Comparison of ENCODE assay signal across 9 mouse cellular contexts in the genomic region with DNA sequence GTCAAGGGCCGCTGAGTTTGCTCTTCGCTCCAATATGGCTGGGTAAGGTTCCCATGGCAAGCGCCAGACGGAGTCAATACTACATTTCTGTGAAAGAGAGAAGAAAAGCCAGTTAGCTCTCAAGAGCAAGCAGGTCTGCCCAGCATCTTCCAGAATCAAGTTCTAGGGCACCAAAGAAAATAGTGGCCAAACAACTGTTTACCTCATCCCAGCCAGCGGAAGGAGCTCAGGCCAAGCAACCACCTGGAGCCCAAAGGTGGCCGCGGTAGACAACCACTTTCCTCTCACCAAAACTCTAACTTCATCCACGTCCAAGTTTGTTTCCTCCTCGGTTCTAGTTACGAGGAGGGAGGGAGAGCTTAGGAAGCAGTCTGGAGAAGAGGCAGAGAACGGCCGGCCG. TPM values are rescaled to one million over a fixed set of nuclear protein-coding genes. Genes with fewer than 3 reads are reported as not detected.
A peak's percentile ranks its signal among the peaks of the same experiment; 100 is the strongest.
DNase-seq lines count a peak whose midpoint lies in the region; ATAC-seq lines count a peak whose summit lies in the region.
"Had no signal": no experiment of that assay in that cellular context is flagged by ENCODE, and none has a peak within 500 bp of the region (broad histone marks: within the 10 kb centered on the region; RNA-seq: fewer than 3 reads in every experiment).

No protein-coding gene starts in this region.

- peaks cover 43% of the 10 kb centered on the region for H3K27me3 ChIP-seq in heart, embryonic 16.5 days (ENCODE audit: control insufficient read depth, insufficient read depth, low read length)
- H3K27me3 ChIP-seq in embryonic facial prominence, embryonic 11.5 days (ENCODE audit: control insufficient read depth, insufficient read depth, low read length) = peaks cover 47% of the 10 kb centered on the region
- H3K27me3 ChIP-seq in hindbrain, embryonic 13.5 days = peaks cover 34% of the 10 kb centered on the region
- peaks cover 30% of the 10 kb centered on the region for H3K27me3 ChIP-seq in midbrain, embryonic 11.5 days (ENCODE audit: control insufficient read depth, insufficient read depth, low read length)

- intact Hi-C loops in heart, postnatal 36 days (cut with DNase I) = no loop called here

- 19% methylated on average over 13 of the region's 13 CpGs for WGBS in heart, embryonic 16.5 days
- 9% methylated on average over 13 of the region's 13 CpGs for WGBS in embryonic facial prominence, embryonic 11.5 days
- 17% methylated on average over 13 of the region's 13 CpGs for WGBS in hindbrain, embryonic 13.5 days
- WGBS in midbrain, embryonic 11.5 days = 16% methylated on average over 13 of the region's 13 CpGs

- no peak overlapping the region for H3K9ac ChIP-seq in heart, embryonic 16.5 days (ENCODE audit: low read length)
- no peak overlapping the region; the same call in 1 of the 2 replicates for H3K9ac ChIP-seq in embryonic facial prominence, embryonic 11.5 days (replicated peaks; ENCODE audit: low read length)
- peak overlapping the region; percentile 87 for H3K9ac ChIP-seq in hindbrain, embryonic 13.5 days
- peak overlapping the region; percentile 80; the same call in 1 of the 2 replicates for H3K9ac ChIP-seq in midbrain, embryonic 11.5 days (ENCODE audit: low read length)

- H3K27ac ChIP-seq in heart, embryonic 16.5 days (ENCODE audit: low read length) = no peak overlapping the region
- no peak overlapping the region for H3K27ac ChIP-seq in embryonic facial prominence, embryonic 11.5 days (replicated peaks; ENCODE audit: low read depth, low read length)
- H3K27ac ChIP-seq in hindbrain, embryonic 13.5 days = peak overlapping the region; percentile 87
- no peak overlapping the region for H3K27ac ChIP-seq in midbrain, embryonic 11.5 days (ENCODE audit: low read depth, low read length)

- no peaks in the 10 kb centered on the region for H3K36me3 ChIP-seq in heart, embryonic 16.5 days (ENCODE audit: control insufficient read depth, insufficient read depth)
- no peaks in the 10 kb centered on the region for H3K36me3 ChIP-seq in embryonic facial prominence, embryonic 11.5 days (replicated peaks; ENCODE audit: control insufficient read depth, insufficient read depth, low read depth, low read length)
- no peaks in the 10 kb centered on the region for H3K36me3 ChIP-seq in hindbrain, embryonic 13.5 days
- no peaks in the 10 kb centered on the region for H3K36me3 ChIP-seq in midbrain, embryonic 11.5 days (ENCODE audit: control insufficient read depth, insufficient read depth, low read length)

- peak overlapping the region; percentile 85 for H3K4me2 ChIP-seq in heart, embryonic 16.5 days (ENCODE audit: low read depth, low read length)
- peak overlapping the region; percentile 96 for H3K4me2 ChIP-seq in embryonic facial prominence, embryonic 11.5 days (ENCODE audit: low read depth, low read length)
- peak overlapping the region; percentile 92 for H3K4me2 ChIP-seq in hindbrain, embryonic 13.5 days
- H3K4me2 ChIP-seq in midbrain, embryonic 11.5 days = peak overlapping the region; percentile 95

- peaks cover 22% of the 10 kb centered on the region for H3K4me1 ChIP-seq in heart, embryonic 16.5 days (ENCODE audit: control insufficient read depth, insufficient read depth, low read length)
- peaks cover 3% of the 10 kb centered on the region for H3K4me1 ChIP-seq in embryonic facial prominence, embryonic 11.5 days (ENCODE audit: control insufficient read depth, insufficient read depth, low read length)
- peaks cover 42% of the 10 kb centered on the region for H3K4me1 ChIP-seq in hindbrain, embryonic 13.5 days (replicated peaks)
- H3K4me1 ChIP-seq in midbrain, embryonic 11.5 days (ENCODE audit: control insufficient read depth, insufficient read depth, low read length) = peaks cover 32% of the 10 kb centered on the region

- H3K4me3 ChIP-seq in heart, embryonic 16.5 days (ENCODE audit: low read length) = peak overlapping the region; percentile 65
- peak overlapping the region; percentile 58 for H3K4me3 ChIP-seq in embryonic facial prominence, embryonic 11.5 days (ENCODE audit: low read depth, low read length)
- peak overlapping the region; percentile 61 for H3K4me3 ChIP-seq in hindbrain, embryonic 13.5 days
- peak overlapping the region; percentile 57 for H3K4me3 ChIP-seq in midbrain, embryonic 11.5 days (ENCODE audit: low read depth, low read length)

- H3K9me3 ChIP-seq in heart, embryonic 16.5 days (replicated peaks; ENCODE audit: control insufficient read depth, low read length) = no peaks in the 10 kb centered on the region
- no peaks in the 10 kb centered on the region for H3K9me3 ChIP-seq in embryonic facial prominence, embryonic 11.5 days (replicated peaks; ENCODE audit: control insufficient read depth, low read length)
- no peaks in the 10 kb centered on the region for H3K9me3 ChIP-seq in hindbrain, embryonic 13.5 days
- H3K9me3 ChIP-seq in midbrain, embryonic 11.5 days (ENCODE audit: control insufficient read depth, low read length) = no peaks in the 10 kb centered on the region

- DNase-seq in heart, postnatal 36 days = no peak
- no peak for DNase-seq in embryonic facial prominence, embryonic 11.5 days (ENCODE audit: low spot score)
- peak; percentile 94 for DNase-seq in midbrain, embryonic 11.5 days (ENCODE audit: low spot score, missing footprints)
- no peak for DNase-seq in adrenal gland, postnatal 25 days
- no peak for DNase-seq in urinary bladder, postnatal 10 days (ENCODE audit: low spot score)
- DNase-seq in cerebellum, adult 9-11 months = no peak

- ATAC-seq in heart, embryonic 16.5 days (replicated peaks; ENCODE audit: extremely low read depth, insufficient read depth, low FRiP score) = no peak
- ATAC-seq in embryonic facial prominence, embryonic 11.5 days (replicated peaks; ENCODE audit: insufficient number of reproducible peaks, low FRiP score, low TSS enrichment, low read depth) = no peak
- no peak for ATAC-seq in hindbrain, embryonic 13.5 days (ENCODE audit: low FRiP score)
- ATAC-seq in midbrain, embryonic 11.5 days (ENCODE audit: low FRiP score) = no peak

RNA-seq across cellular contexts. Expression of a gene that starts 0.5 kb away (rescaled TPM):
- 0.80 and 1.2 TPM in 2 replicates for polyA plus RNA-seq in heart, embryonic 16.5 days (2015; fragmentation: Nextera tagmentation; extraction: Ambion mirVana)
- 1 to 10 TPM; 1.2 to 1.4 TPM for total RNA-seq in heart, postnatal 36 days (2021)
- 0.49 and 0.86 TPM in 2 replicates for polyA plus RNA-seq in embryonic facial prominence, embryonic 11.5 days (2014; fragmentation: Nextera tagmentation; extraction: Ambion mirVana)
- 5.9 and 6.2 TPM in 2 replicates for polyA plus RNA-seq in hindbrain, embryonic 13.5 days (2015; fragmentation: Nextera tagmentation; extraction: Ambion mirVana)
- polyA plus RNA-seq in midbrain, embryonic 11.5 days (2014; fragmentation: Nextera tagmentation; extraction: Ambion mirVana) = 6.1 and 6.4 TPM in 2 replicates
- 0.67 and 0.71 TPM in 2 replicates for total RNA-seq in adrenal gland, postnatal 25 days (2021)

RNA-seq across cellular contexts. Expression of a gene that starts 47.7 kb away (rescaled TPM):
- 3.3 and 3.4 TPM in 2 replicates for polyA plus RNA-seq in heart, embryonic 16.5 days (2015; fragmentation: Nextera tagmentation; extraction: Ambion mirVana)
- total RNA-seq in heart, postnatal 36 days (2021) = 1 to 10 TPM in 1 of 2 experiments, under 1 TPM in 1; 0.94 to 1.1 TPM
- 1.9 and 3.0 TPM in 2 replicates for polyA plus RNA-seq in embryonic facial prominence, embryonic 11.5 days (2014; fragmentation: Nextera tagmentation; extraction: Ambion mirVana)
- 1.1 and 1.5 TPM in 2 replicates for polyA plus RNA-seq in hindbrain, embryonic 13.5 days (2015; fragmentation: Nextera tagmentation; extraction: Ambion mirVana)
- 1.8 and 2.5 TPM in 2 replicates for polyA plus RNA-seq in midbrain, embryonic 11.5 days (2014; fragmentation: Nextera tagmentation; extraction: Ambion mirVana)
- total RNA-seq in adrenal gland, postnatal 25 days (2021) = not detected in 2 replicates
- polyA plus RNA-seq: liver, adult 2 months had no signal

RNA-seq across cellular contexts. Expression of a gene that starts 58.1 kb away (rescaled TPM):
- 7.2 and 7.9 TPM in 2 replicates for polyA plus RNA-seq in heart, embryonic 16.5 days (2015; fragmentation: Nextera tagmentation; extraction: Ambion mirVana)
- 1 to 10 TPM; 2.3 to 3.4 TPM for total RNA-seq in heart, postnatal 36 days (2021)
- polyA plus RNA-seq in embryonic facial prominence, embryonic 11.5 days (2014; fragmentation: Nextera tagmentation; extraction: Ambion mirVana) = 15.4 and 20.3 TPM in 2 replicates
- polyA plus RNA-seq in hindbrain, embryonic 13.5 days (2015; fragmentation: Nextera tagmentation; extraction: Ambion mirVana) = 9.9 and 10.0 TPM in 2 replicates
- polyA plus RNA-seq in midbrain, embryonic 11.5 days (2014; fragmentation: Nextera tagmentation; extraction: Ambion mirVana) = 14.8 and 15.9 TPM in 2 replicates
- 8.0 and 9.8 TPM in 2 replicates for total RNA-seq in adrenal gland, postnatal 25 days (2021)

Comparison
In these comparisons a context has a peak if more than half of its experiments do, and no peak if none do; other contexts are left out.
1. H3K9ac ChIP-seq: peak in hindbrain, embryonic 13.5 days (single experiment) and midbrain, embryonic 11.5 days (single experiment); none in heart, embryonic 16.5 days (single experiment) and embryonic facial prominence, embryonic 11.5 days (single experiment).
2. Peak in every context shown above with its lines, with median percentiles within 50 percentile points of each other: H3K4me2 ChIP-seq and H3K4me3 ChIP-seq.